Mouse (Mus musculus) lung, embryonic 14.5 days (tissue): Measurements from ENCODE around the gene Smarca4. TPM values are rescaled to one million over a fixed set of nuclear protein-coding genes. Genes with fewer than 3 reads are reported as not detected.
A peak's percentile ranks its signal among the peaks of the same experiment; 100 is the strongest.

Experiments
- ATAC-seq: fragments of 200-750 bp; cut with Nextera tagmentation; 2 replicates; pipeline ENCODE4 v1.8.0; 2017; ENCODE audit warnings: mild to moderate bottlenecking, moderate TSS enrichment, moderate library complexity; ENCODE audit not compliant: insufficient read depth
- DNase-seq: peaks from one replicate; pipeline ENCODE4 v3.0.0-alpha.2; 2015
- H3K27ac ChIP-seq: fragments of 300-500 bp; sonication (generic); 2 replicates; pipeline ENCODE4 v1.5.1; 2014; ENCODE audit warnings: low read depth, mild to moderate bottlenecking, moderate library complexity
- H3K27me3 ChIP-seq: fragments of 300-500 bp; sonication (generic); 2 replicates; pipeline ENCODE4 v1.6.1; 2014; ENCODE audit warnings: low read length, control low read depth; ENCODE audit not compliant: insufficient read depth
- H3K36me3 ChIP-seq: fragments of 300-500 bp; sonication (generic); 2 replicates; pipeline ENCODE4 v1.6.1; 2014; ENCODE audit warnings: control low read depth; ENCODE audit not compliant: insufficient read depth
- H3K4me1 ChIP-seq: fragments of 300-500 bp; sonication (generic); 2 replicates; pipeline ENCODE4 v1.6.1; 2014; ENCODE audit warnings: antibody characterized with exemption, control low read depth; ENCODE audit not compliant: insufficient read depth
- H3K4me2 ChIP-seq: fragments of 300-500 bp; sonication (generic); 2 replicates; pipeline ENCODE4 v1.6.1; 2014; ENCODE audit warnings: mild to moderate bottlenecking
- H3K4me3 ChIP-seq: fragments of 300-500 bp; sonication (generic); 2 replicates; pipeline ENCODE4 v1.5.1; 2014; ENCODE audit warnings: low read depth, low read length
- H3K9ac ChIP-seq: fragments of 300-500 bp; sonication (generic); 2 replicates; pipeline ENCODE4 v1.6.1; 2014
- H3K9me3 ChIP-seq: fragments of 300-500 bp; sonication (generic); 2 replicates; pipeline ENCODE4 v1.6.1; 2016; ENCODE audit warnings: low read depth, low read length, control low read depth
- CTCF ChIP-seq: IDR thresholded peaks from 2 replicates; pipeline ENCODE4 v1.5.1; 2016; ENCODE audit warnings: antibody characterized with exemption, low read depth
- WGBS: fragments of 180-500 bp; shearing (Covaris S2); extraction: QIAGEN DNeasy Blood & Tissue Kit; methylation state at CpG from one replicate; pipeline ENCODE4 v1.1.7; 2014; 5-methylcytosine and 5-hydroxymethylcytosine counted together
- polyA plus RNA-seq: library from polyadenylated mRNA; unstranded; fragments of >200 nt; fragmentation: Nextera tagmentation; extraction: Ambion mirVana; gene quantifications from 2 replicates; pipeline ENCODE4 v1.2.1, GENCODE M21; 2014

Gene Smarca4
- polyA plus RNA-seq, 1 experiment from 2014 or later: 114 TPM

DNA sequence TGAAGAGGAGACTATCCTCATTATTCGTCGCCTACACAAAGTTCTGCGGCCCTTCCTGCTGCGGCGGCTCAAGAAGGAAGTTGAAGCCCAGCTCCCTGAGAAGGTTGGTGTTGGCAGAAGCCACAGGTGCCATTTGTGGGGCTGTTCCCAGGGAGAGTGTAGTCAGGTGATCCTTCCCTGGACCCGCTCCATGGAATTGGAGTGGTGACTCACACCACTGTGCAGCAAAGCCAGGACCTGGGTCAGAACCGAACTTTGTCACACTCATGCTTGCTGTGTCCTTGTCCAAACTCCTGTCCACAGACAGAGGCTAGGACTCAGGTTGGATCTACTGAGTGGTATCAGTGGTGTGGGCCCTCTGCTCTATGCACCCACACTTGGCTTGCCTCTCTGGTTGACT lies 53.0 kb downstream of the Smarca4 start:
- Histone ChIP-seq H3K4me2 (no peak overlapping the region), H3K9me3 (no peaks in the 10 kb centered on the region), H3K36me3 (peaks cover 100% of the 10 kb centered on the region), H3K4me1 (no peaks in the 10 kb centered on the region), H3K9ac (no peak overlapping the region), H3K27ac (no peak overlapping the region), H3K27me3 (no peaks in the 10 kb centered on the region), H3K4me3 (no peak overlapping the region)
- ATAC-seq: no peak
- TF ChIP-seq CTCF: no peak
- DNase-seq: no peak
- WGBS: 88% methylated on average over 7 of the region's 7 CpGs

DNA sequence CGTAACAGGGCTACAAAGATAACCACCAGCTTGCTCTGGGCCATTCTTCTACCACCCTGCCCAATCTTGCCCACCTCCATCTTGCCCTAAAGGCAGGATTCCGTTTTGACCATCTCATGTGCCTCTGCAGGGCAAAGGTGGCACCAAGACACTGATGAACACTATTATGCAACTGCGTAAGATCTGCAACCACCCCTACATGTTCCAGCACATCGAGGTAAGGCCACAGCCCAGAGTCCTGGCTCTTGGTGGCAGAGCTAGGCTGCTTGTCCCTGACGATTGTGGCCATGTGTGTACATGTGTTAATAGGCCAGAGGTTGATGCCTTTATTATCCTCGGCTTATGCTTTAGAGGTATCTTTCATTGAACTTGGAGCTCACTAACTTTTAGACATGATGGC lies 54.4 kb downstream of the Smarca4 start:
- H3K4me2 ChIP-seq: no peak overlapping the region
- no peak overlapping the region for H3K9ac ChIP-seq
- no peak overlapping the region for H3K4me3 ChIP-seq
- H3K36me3 ChIP-seq: peaks cover 100% of the 10 kb centered on the region
- DNase-seq (no peak), ATAC-seq (no peak)
- 86% methylated on average over 6 of the region's 6 CpGs for WGBS
- no peaks in the 10 kb centered on the region for H3K4me1 ChIP-seq
- no peak overlapping the region for H3K27ac ChIP-seq
- H3K9me3 ChIP-seq: no peaks in the 10 kb centered on the region
- no peaks in the 10 kb centered on the region for H3K27me3 ChIP-seq
- no peak for TF ChIP-seq CTCF

DNA sequence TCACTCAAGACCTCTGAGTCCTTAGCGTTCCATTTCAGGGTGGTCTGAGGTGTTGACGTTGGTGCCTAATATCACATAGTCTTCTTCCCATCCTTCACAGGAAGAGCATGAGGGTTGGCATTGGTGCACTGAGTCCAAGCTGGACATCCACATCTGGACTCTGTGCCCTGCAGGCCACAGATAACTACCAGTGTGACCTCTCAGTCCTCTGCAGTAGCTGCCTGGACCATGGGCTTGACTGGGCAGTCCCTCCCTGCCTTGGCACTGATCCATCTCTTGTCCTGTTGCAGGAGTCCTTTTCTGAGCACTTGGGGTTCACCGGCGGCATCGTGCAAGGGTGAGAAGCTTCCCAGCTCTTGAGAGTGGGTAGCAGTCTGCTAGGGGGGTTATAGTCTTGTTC lies 55.8 kb downstream of the Smarca4 start:
- Histone ChIP-seq H3K4me3 (no peak overlapping the region), H3K36me3 (peaks cover 100% of the 10 kb centered on the region)
- WGBS: 90% methylated on average over 5 of the region's 5 CpGs

DNA sequence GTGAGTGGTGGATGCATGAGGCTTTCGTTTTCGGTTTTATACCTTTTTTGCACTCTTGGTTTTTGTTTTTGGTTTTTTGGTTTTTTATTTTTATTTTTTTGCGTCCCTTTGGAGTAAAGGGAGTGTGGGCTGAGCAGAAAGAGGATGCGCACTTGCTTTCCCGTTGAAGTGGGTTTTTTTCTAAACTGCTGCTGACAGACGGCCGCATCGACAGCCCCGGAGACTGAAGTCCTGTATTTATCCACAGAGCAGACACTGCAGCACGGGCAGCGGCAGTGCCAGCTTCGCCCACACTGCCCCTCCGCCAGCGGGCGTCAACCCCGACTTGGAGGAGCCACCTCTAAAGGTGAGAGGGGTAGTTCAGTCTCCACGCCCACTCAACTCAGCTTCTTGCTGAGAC lies 61.7 kb downstream of the Smarca4 start:
- Histone ChIP-seq H3K27me3 (no peaks in the 10 kb centered on the region), H3K9me3 (no peaks in the 10 kb centered on the region), H3K4me3 (no peak overlapping the region), H3K36me3 (peaks cover 93% of the 10 kb centered on the region), H3K27ac (no peak overlapping the region), H3K4me2 (no peak overlapping the region), H3K9ac (no peak overlapping the region), H3K4me1 (no peaks in the 10 kb centered on the region)
- no peak for TF ChIP-seq CTCF
- ATAC-seq (no peak), DNase-seq (no peak)
- 92% methylated on average over 17 of the region's 17 CpGs for WGBS

More for the DNA sequence above, 55.8 kb downstream of the Smarca4 start:
- no peak for TF ChIP-seq CTCF
- H3K27me3 ChIP-seq: no peaks in the 10 kb centered on the region
- ATAC-seq (no peak), DNase-seq (no peak)
- no peak overlapping the region for H3K4me2 ChIP-seq
- H3K27ac ChIP-seq: no peak overlapping the region
- H3K9ac ChIP-seq: no peak overlapping the region
- H3K4me1 ChIP-seq: no peaks in the 10 kb centered on the region
- H3K9me3 ChIP-seq: no peaks in the 10 kb centered on the region

DNA sequence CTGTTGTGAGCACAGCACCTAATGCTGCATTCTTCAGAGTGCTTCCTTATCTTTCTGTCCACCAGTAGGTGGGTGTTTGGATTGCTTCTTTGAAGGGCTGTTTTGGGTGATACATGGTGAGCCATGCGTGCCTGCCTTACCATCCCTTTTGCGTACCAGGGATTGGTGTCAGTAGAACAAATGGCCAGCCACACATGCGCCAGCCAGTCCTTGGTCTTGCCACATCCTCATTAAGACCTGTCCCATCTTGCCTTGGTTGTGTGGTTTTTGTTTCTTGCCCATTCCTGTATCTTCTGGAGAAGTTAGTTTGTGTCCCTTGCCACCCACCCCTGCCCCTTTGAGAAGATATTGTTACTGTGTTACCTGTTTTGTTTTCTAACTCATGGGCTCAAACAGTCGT lies 64.5 kb downstream of the Smarca4 start:
- no peak for ATAC-seq
- H3K4me2 ChIP-seq: no peak overlapping the region
- DNase-seq: no peak
- WGBS: 89% methylated on average over 4 of the region's 4 CpGs
- H3K36me3 ChIP-seq: peaks cover 93% of the 10 kb centered on the region
- no peaks in the 10 kb centered on the region for H3K27me3 ChIP-seq
- TF ChIP-seq CTCF: no peak
- no peak overlapping the region for H3K9ac ChIP-seq
- H3K4me1 ChIP-seq: no peaks in the 10 kb centered on the region
- no peaks in the 10 kb centered on the region for H3K9me3 ChIP-seq
- H3K27ac ChIP-seq: no peak overlapping the region
- H3K4me3 ChIP-seq: no peak overlapping the region

DNA sequence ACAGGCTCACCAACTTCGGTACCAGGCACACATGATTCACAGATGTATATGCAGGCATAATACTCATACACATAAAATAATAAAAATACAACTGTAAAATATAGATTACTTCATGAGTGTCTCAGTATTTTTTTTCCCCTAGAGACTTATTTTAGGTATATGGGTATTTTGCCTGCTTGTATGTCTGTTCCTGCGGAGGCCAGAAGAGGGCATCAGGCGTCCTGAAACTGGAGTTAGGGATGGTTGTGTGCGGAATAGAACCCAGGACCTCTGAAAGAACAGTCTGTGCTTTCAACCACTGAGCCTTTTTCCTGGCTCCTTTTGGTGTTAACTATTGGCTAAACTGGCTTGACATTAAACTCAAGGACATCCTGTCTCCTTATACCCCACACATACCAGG lies 66.9 kb downstream of the Smarca4 start:
- peak; percentile 52 for TF ChIP-seq CTCF
- DNase-seq (peak; percentile 41), ATAC-seq (no peak)
- Histone ChIP-seq H3K9ac (no peak overlapping the region), H3K4me2 (no peak overlapping the region), H3K36me3 (peaks cover 93% of the 10 kb centered on the region), H3K4me1 (no peaks in the 10 kb centered on the region), H3K9me3 (no peaks in the 10 kb centered on the region), H3K27ac (no peak overlapping the region), H3K4me3 (no peak overlapping the region), H3K27me3 (no peaks in the 10 kb centered on the region)
- WGBS: 79% methylated on average over 4 of the region's 4 CpGs

DNA sequence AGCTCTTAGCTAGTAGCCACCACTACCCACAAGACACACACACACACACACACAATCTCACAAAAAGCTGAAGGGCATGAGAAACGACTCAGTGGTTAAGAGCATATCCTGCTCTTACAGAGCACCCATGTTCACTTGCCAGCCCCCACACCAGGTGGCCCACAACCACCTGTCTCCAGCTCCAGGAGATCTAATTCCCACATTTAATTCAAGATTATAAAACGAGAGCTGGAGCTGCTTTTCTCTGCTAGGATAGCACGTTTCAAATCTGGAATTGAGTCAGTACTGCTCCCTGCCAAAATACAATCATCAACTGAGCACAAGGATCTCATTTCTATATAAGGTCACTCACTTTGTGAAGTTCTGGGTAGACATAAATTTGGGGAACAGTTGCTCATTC lies 67.9 kb downstream of the Smarca4 start:
- TF ChIP-seq CTCF: no peak
- ATAC-seq (no peak), DNase-seq (no peak)
- no peak overlapping the region for H3K4me2 ChIP-seq
- H3K27me3 ChIP-seq: no peaks in the 10 kb centered on the region
- no peak overlapping the region for H3K27ac ChIP-seq
- no peak overlapping the region for H3K9ac ChIP-seq
- no peaks in the 10 kb centered on the region for H3K4me1 ChIP-seq
- H3K4me3 ChIP-seq: no peak overlapping the region
- H3K9me3 ChIP-seq: no peaks in the 10 kb centered on the region
- H3K36me3 ChIP-seq: peaks cover 93% of the 10 kb centered on the region
- 82% methylated on average over 3 of the region's 3 CpGs for WGBS

DNA sequence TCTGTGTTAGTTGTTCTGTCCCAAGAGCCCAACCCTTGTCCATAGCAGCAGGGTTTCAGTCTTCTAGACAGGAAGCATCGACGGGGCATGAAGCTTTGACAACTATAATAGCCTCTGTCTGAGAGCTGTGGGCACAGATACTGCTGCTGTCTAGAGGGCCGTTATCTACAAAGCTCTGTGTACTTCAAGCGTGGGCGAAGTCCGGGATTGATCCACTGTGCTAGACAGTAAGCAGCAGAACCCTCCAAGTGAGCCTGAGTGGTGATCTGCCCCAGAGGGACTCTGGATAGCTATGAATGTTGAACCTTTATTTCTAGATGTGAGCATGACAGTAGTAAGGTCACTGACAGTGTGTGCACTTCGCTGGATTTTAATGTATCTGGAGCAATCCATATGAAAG lies 72.6 kb downstream of the Smarca4 start:
- no peaks in the 10 kb centered on the region for H3K9me3 ChIP-seq
- H3K4me3 ChIP-seq: no peak overlapping the region
- H3K9ac ChIP-seq: no peak overlapping the region
- peaks cover 97% of the 10 kb centered on the region for H3K36me3 ChIP-seq
- ATAC-seq (no peak), DNase-seq (no peak)
- TF ChIP-seq CTCF: no peak
- H3K4me1 ChIP-seq: no peaks in the 10 kb centered on the region
- no peak overlapping the region for H3K27ac ChIP-seq
- no peak overlapping the region for H3K4me2 ChIP-seq
- WGBS: 85% methylated on average over 7 of the region's 7 CpGs
- no peaks in the 10 kb centered on the region for H3K27me3 ChIP-seq
